Mouse (Mus musculus): ENCODE results near the gene Pgm2.

Gene Pgm2

DNA sequence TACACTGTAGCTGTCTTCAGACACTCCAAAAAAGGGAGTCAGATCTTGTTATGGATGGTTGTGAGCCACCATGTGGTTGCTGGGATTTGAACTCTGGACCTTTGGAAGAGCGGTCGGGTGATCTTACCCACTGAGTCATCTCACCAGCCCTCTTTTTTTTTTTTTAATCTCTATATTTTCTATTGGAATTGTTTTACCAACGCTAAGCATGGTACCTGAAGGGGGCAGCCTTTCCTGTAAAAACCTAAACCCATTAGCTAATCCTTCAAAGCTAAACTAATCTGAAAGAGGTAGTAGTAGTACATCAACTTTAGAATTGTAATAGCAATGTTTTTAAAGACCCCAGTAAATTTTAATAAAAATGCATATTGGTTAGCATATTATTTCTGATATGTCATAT is 17.2 kb upstream of the Pgm2 start:
- DNase-seq (ENCODE audit: low spot score in 2 of 2) = no peak

GRCm38 (mm10) chr5:64077353-64077752 is 15.4 kb upstream of the Pgm2 start:
- no peak for DNase-seq (ENCODE audit: low spot score in 2 of 2)

- no peak for DNase-seq (ENCODE audit: low spot score in 2 of 2)
These were observed 13.8 kb upstream of the Pgm2 start for GRCm38 (mm10) chr5:64078740-64079461.

- no peak for DNase-seq (ENCODE audit: low spot score in 2 of 2)
These were observed 13.3 kb upstream of the Pgm2 start for GRCm38 (mm10) chr5:64079462-64079817.

DNA sequence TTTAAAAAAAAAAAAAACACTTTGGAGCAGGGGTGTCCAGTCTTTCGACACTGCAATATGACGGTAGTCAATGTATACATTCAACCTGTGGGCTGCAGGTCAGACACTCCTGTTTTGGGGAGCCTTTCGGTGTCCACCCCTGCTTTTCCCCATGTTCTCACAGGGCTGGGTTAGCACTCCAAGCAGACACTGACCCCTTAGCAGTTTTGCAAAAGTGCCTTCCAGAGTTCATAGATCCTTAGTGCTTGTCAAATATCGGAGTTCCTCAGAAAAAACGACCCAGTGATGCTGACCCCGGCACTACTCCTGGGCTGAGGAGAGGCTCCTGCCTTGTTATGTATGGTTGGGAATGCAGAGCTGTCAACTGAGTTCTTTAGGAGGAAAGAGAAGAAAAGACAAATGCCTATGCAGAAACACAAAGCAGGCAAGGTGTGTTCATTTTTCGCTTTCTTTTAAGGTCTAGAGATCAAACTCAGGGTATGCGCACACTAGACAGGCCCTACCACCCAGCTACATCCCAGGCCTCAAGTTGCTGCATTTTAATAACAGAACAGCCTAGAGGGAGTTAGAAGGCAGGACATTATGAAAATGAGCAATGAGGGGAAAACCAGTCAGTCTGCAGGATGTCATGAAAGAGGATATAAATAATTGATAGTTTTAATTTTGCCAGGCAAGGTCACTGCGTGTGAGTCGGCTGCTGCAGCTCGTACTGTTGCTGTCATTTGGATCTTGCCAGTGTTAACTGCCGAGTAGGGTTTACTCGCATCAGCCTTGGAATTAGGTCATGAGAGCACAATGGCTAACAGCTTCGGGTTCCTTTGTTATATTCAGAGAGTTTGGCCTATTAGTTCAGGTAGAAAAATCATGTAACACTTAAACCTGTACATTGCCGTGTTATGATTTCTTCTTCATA is 9.0 kb upstream of the Pgm2 start:
- no peak for DNase-seq (ENCODE audit: low spot score in 2 of 2)

GRCm38 (mm10) chr5:64085405-64085804 is 7.3 kb upstream of the Pgm2 start:
- DNase-seq (ENCODE audit: low spot score in 2 of 2) = no peak

DNA sequence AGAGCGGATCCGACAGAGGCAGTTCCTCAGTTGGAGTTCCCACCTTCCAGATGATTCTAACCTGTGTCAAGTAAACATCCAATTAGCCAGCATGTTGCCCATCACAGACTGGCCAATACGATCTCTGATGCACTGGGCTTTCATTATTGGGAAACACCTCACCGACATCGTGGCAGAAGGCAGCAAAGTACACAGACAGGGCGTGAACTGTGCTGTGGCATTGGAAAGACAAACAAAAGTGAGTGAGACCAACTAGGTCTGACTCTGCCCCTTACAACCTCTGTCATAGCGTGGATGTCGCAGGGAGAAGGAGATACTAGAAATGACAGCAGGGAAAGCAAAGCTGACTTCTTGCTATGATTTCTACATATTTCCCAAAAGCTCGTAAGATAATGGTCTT is 4.0 kb upstream of the Pgm2 start:
- DNase-seq (ENCODE audit: low spot score in 2 of 2) = no peak

- DNase-seq (ENCODE audit: low spot score in 2 of 2) = no peak
These were observed 660 bp downstream of the Pgm2 start for GRCm38 (mm10) chr5:64093349-64093871.

GRCm38 (mm10) chr5:64095342-64095993 is 2.7 kb downstream of the Pgm2 start:
- DNase-seq (ENCODE audit: low spot score in 2 of 2) = no peak

DNA sequence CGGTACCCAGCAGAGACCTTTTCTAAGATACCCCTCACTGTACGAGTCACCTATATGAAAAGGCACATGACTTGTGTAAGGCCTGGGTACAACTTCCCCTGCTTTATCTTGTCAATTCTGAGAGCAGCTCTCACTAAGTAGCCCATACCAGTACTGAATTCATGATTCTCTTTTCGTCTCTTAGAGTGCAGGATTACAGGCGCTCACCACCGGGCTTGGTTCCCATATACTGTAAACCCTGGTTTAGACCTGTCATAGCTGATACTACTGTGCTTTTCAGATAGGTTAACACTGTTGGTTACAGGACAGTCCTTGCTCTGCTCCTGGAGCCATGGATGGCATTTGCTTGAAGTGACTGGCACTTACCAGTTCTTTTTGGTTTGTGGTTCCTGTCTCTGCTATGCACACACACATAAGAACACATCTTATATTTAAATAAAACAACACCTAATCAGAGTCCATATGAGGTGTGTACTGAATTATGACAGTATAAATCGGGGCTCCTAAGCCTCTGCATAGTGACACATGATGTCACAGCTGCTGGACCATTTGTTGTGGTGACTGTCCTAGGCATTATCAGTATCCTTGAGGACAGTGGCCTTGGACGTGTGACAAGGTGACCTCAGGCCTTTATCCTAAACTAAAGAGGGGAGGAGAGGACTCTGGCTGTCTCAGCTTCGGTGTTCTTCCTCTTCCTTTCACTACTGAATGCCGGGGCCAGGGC is 9.4 kb downstream of the Pgm2 start:
- no peak for DNase-seq (ENCODE audit: low spot score in 2 of 2)

GRCm38 (mm10) chr5:64102717-64103075 is 9.9 kb downstream of the Pgm2 start:
- DNase-seq (ENCODE audit: low spot score in 2 of 2) = no peak

DNA sequence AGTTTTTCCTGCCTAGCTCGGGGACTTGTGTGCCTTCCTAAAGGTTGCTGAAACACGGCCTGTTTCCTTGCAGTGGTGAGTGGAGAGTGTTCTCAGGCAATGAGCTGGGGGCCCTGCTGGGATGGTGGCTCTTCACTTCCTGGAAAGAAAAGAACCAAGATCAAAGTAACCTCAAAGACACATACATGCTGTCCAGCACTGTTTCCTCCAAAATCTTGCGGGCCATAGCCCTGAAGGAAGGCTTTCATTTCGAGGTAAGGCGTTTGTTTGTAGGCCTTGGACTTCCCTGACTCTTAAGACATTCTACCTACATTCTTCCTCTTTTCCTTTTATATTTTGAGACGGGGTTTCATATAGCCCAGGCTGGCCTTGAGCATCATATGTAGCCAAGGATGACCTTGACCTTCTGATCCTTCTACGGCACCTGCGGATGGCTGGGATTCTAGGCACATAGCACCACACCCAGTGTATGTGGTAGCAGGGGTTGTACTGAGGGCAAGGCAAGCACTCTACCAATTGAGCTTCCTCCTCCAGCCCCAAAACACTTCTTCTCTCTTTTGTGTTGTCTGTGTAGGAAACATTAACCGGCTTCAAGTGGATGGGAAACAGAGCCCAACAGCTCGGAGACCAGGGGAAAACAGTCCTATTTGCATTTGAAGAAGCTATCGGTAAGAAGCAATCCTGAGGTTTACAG is 15.0 kb downstream of the Pgm2 start:
- DNase-seq (ENCODE audit: low spot score in 2 of 2) = no peak

DNA sequence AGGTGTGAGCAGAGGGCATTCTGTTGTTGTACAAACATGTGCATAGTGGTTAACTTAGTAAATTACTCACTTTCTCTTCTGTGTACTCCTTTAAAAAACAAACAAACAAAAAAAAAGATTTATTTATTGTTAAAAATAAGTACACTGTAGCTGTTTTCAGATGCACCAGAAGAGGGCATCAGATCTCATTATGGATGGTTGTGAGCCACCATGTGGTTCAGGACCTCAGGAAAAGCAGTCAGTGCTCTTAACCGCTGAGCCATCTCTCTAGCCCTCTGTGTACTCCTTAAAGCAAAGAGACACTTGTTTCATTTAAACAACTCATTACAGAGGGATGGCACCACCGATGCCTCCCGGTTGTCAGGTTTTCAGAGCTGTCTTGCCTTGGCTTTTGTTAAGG is 16.5 kb downstream of the Pgm2 start:
- DNase-seq (ENCODE audit: low spot score in 2 of 2) = no peak

DNA sequence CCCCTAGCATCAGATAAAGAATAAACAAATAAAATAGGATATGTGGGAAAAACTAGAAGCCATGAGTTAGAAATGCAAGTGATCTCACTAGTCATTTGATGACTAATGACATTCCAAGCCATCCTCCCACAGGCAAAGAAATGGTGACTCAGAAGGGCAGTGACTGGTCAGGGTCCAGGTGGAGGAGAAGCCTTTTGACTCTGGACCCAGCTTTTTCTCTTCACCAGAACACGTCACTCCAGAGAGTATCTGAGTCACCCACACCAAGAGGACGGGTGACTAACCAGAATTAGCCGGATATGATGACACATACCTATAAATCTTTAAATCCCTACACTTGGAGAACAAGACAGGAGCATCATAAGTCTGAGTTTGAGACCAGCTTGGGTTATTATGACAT is 19.6 kb downstream of the Pgm2 start:
- DNase-seq (ENCODE audit: low spot score in 2 of 2) = no peak

- no peak for DNase-seq (ENCODE audit: low spot score in 2 of 2)
These were observed 21.5 kb downstream of the Pgm2 start for GRCm38 (mm10) chr5:64114210-64114609.

- no peak for DNase-seq (ENCODE audit: low spot score in 2 of 2)
These were observed 24.4 kb downstream of the Pgm2 start for GRCm38 (mm10) chr5:64117191-64117590.

- no peak for DNase-seq (ENCODE audit: low spot score in 2 of 2)
These were observed 33.0 kb downstream of the Pgm2 start for GRCm38 (mm10) chr5:64125783-64126182.

GRCm38 (mm10) chr5:64131550-64131949 is 38.8 kb downstream of the Pgm2 start:
- DNase-seq (ENCODE audit: low spot score in 2 of 2) = no peak

GRCm38 (mm10) chr5:64133901-64134300 is 41.2 kb downstream of the Pgm2 start:
- DNase-seq (ENCODE audit: low spot score in 2 of 2) = no peak

GRCm38 (mm10) chr5:64136325-64136724 is 43.6 kb downstream of the Pgm2 start:
- no peak for DNase-seq (ENCODE audit: low spot score in 2 of 2)

DNA sequence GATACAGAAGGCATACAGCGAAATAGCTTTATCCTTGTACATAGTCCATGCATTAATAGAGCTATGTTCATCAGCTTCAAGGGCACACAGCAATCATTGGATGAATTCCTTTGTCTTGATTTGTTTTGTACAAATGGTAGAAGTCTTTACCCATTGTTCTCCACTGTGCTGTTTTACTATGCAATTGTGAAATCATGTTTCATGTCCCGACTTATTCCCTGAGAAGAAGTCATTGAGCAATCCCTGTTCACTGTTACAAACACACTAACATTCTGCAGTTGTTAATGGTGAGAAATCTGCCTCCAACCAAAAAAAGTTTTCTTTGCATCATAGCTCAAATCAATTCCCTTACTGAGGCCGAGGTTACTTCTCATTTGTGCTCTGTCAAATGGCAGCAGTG is 47.5 kb downstream of the Pgm2 start:
- no peak for DNase-seq (ENCODE audit: low spot score in 2 of 2)

Data from right cerebral cortex, postnatal 36 days (tissue).